Comparison of ENCODE assay signal across 12 mouse cellular contexts in genomic region chr7:37004601-37005000, GRCm38 (mm10).
DNase-seq lines count a peak whose midpoint lies in the region; ATAC-seq lines count a peak whose summit lies in the region.
"Had no signal": no experiment of that assay in that cellular context is flagged by ENCODE, and none has a peak within 500 bp of the region (broad histone marks: within the 10 kb centered on the region; RNA-seq: fewer than 3 reads in every experiment).

No protein-coding gene starts in this region.

- ATAC-seq in intestine, embryonic 15.5 days = no peak

- intact Hi-C loops in gastrocnemius, postnatal 36 days (cut with DNase I) = no loop called here
- intact Hi-C loops in heart, postnatal 10 days (cut with DNase I) = no loop called here

- H3K9ac ChIP-seq in intestine, embryonic 15.5 days = no peak overlapping the region

- H3K9me3 ChIP-seq in intestine, embryonic 15.5 days = no peaks in the 10 kb centered on the region

- no peaks in the 10 kb centered on the region for H3K36me3 ChIP-seq in intestine, embryonic 15.5 days

- 85% methylated on average over 5 of the region's 5 CpGs for WGBS in intestine, embryonic 15.5 days

- peak; percentile 18 for DNase-seq in gastrocnemius, postnatal 10 days
- DNase-seq in gastrocnemius, postnatal 36 days = no peak
- DNase-seq in kidney, postnatal 14 days = peak; percentile 29
- no peak for DNase-seq in kidney, adult 18-20 months
- peak; percentile 55 for DNase-seq in fat pad, adult 2 months (ENCODE audit: extremely low read depth, low read depth, low spot score)
- peak; percentile 37 to 42 for DNase-seq in heart, postnatal 10 days
- DNase-seq in spleen, postnatal 36 days (ENCODE audit: low spot score in 2 of 2) = no peak
- DNase-seq: adrenal gland, adult 8-10 months; B cell, adult 2 months; cerebellum, adult 8-10 months; embryo, embryonic 11 days had no signal

- H3K27me3 ChIP-seq in intestine, embryonic 15.5 days (replicated peaks) = no peaks in the 10 kb centered on the region

- H3K27ac ChIP-seq in intestine, embryonic 15.5 days = no peak overlapping the region

- H3K4me1 ChIP-seq in intestine, embryonic 15.5 days (replicated peaks) = no peaks in the 10 kb centered on the region

- H3K4me3 ChIP-seq in intestine, embryonic 15.5 days (replicated peaks) = no peak overlapping the region

- no peak overlapping the region for H3K4me2 ChIP-seq in intestine, embryonic 15.5 days (replicated peaks)

Comparison
In these comparisons a context has a peak if more than half of its experiments do, and no peak if none do; other contexts are left out.
1. DNase-seq: peak in gastrocnemius, postnatal 10 days (single experiment), kidney, postnatal 14 days (single experiment), fat pad, adult 2 months (single experiment) and heart, postnatal 10 days (2 of 2); none in gastrocnemius, postnatal 36 days (0 of 2), kidney, adult 18-20 months (single experiment) and spleen, postnatal 36 days (0 of 2).